Mouse (Mus musculus) gastrocnemius, postnatal 10 days (tissue): ENCODE data around the gene H2-Ke6. TPM values are rescaled to one million over a fixed set of nuclear protein-coding genes. Genes with fewer than 3 reads are reported as not detected.
"Not testable (repeated sequence)": the region's sequence is repeated elsewhere in the genome, so short reads cannot be mapped to it uniquely, and the experiment has no call there.

Experiments used
- DNase-seq: peaks from one replicate; pipeline ENCODE4 v3.0.0; 2021; ENCODE audit warnings: mixed read lengths
- total RNA-seq, 2 experiments: library from RNA; stranded (reverse); gene quantifications; 2 replicates each; pipeline ENCODE4 v1.2.3; 2021

Gene H2-Ke6
- total RNA-seq, 2 experiments from 2014 or later = 50.5 to 63.2 TPM

- no peak for DNase-seq
Measured at GRCm38 (mm10) chr17:34029890-34030595, 2.2 kb upstream of the H2-Ke6 start.

GRCm38 (mm10) chr17:34029150-34029889 lies 1.5 kb upstream of the H2-Ke6 start:
- no peak for DNase-seq

DNA sequence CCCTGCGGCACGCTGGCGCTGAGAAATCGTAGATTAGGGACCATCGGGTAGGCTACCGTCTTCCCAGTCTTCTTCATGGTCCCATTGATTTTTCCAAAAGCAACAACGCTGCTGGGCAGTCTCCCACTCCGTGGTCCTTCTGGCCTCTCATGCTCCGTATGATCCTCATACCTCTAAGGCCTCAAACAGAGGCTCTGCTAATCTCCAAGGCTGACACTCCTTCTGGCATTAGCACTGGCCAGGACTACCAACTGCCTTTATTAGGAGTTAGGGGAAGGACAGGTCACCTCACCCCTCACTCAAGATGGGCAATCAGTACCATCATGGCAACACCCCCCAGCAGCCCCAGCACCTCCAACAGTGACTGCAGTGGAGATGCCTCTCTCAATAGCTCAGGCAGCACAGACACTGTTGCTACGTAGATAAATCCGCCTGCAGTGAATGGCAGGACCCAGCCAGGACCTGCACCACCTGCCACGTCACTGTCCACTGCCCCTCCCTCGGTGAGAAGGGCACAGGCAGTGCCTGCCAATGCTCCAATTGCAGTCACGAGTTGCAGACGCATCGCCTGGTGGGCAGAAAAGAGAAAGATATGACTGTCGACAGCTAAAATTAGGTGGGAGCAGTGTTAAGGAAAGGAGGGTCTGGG lies 765 bp upstream of the H2-Ke6 start:
- DNase-seq = peak; percentile 8

DNA sequence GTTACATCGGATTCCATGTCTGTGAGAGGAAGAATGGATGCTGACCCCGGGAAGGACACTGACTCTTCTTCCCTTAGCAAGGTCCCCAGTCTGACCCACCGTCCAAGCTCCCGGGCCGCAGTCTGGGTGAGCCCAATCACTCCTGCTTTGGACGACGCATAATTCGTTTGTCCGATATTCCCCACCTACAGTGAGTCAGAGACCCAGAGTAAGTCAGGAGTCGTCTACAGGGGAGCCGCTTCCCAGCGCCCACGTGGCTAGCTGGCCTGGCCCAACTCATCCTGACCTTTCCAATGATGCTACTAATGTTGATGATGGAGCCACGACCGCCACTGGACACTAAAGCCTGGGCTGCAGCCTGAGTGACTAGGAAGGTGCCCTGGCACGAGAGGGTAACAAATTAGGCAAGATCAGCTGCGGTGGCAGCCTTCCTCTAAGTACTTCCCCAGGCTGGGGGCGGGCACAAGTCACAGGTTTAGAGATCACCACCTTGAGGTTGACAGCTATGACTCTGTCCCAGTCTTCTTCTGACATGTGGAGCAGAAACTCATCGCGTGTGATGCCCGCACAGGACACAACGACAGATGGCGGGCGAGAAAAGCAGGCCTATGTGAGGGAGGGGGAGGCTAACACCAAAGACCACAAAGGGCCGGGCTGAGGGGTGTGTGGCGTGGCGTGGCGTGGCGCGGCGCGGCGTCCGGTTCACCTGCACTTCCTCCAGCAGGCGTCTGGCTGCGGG lies 774 bp downstream of the H2-Ke6 start:
- DNase-seq = peak; percentile 18

DNA sequence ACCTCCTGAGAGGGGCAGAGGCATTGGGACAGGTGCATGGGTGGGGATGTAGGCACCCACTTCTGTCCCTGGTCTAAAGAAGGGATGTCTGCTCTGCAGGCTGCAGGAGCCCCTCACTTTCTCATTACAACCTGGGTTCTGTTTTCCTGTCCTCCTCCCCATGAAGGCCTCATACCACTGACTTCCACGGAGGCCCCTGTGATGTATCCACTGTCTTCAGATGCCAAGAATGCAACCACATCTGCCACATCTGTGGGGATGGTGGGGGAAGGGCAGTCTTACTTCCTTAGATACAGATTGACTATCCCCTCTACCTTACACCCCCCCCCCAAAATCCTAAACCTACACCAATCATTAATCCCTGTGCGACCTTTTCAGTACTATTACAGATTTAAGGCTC lies 1.6 kb downstream of the H2-Ke6 start:
- DNase-seq = no peak

- DNase-seq = peak; percentile 11
Measured at GRCm38 (mm10) chr17:34025756-34026151, 2.1 kb downstream of the H2-Ke6 start.

DNA sequence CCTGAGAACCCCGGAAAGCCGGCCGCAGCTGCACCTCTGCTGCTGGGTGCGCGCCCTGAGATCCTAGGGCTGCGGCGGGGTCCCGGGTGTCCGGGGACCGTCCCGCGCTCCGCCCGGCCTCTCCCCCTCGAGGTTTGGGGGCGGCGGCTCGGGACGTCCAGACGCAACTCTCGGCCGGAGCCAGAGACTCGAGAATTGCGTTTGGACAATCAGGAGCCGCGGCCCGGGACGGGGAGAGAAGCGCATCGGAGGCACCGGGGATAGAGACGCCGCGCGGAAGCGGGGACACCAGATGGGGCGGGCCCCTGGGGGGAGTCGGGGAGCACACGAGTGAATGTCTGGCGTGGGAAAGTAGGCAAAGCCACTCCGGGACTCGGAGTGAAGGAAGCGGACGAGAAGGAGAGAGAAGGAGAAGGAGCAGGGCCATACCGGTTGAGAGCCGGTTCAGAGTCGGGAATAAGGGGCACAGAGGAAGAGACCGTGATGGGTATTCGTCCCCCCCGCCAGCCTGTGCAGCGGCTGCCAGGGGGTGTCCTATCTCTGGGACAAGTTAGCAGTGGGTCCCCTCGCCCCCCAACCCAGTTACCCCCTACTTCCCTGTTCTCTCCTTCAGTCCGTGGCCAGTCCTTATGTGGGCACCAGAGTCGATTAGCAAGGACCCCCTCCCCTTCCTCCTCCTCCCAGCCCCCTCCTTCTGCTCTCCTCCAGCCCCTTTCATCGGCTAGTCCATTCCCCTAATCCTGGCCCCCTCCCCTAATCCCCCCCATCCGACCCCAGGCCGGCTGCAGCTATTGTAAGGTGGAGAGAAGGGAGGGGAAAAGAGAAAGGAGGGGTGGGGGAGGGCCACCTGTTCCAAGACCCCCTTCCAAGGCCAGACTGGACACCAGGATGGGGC lies 2.8 kb downstream of the H2-Ke6 start:
- peak; percentile 67 for DNase-seq

DNA sequence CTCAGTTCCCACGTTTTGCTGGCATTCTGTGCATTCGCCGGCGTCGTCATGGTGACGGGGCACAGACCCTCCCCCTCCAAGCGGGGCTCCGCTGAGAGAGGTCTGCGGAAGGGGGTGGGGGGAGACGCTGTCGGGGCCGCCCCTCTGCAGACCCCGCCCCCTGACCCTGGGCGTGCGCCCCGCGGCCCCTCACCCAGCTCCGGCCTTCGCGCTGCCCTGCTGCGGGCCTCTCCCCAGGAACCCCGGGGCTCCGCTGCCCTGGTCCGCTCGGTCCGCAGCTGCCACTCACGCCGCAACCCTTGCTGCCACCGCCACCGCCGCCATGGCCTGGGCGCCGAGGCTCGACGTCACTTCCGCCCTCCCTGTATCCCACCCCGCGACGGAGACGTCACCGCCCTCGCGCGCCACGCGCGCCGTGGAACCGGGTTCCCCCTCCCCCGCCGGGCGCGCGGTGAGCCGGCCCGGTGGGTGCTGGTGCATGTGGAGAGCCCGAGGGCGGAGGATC lies 3.5 kb downstream of the H2-Ke6 start, which contains the start of gene Ring1:
Ring1 (minus strand) TSS at position 364 of the 505 bp plus-strand sequence.
- DNase-seq = peak; percentile 87

- DNase-seq = no peak
Measured at GRCm38 (mm10) chr17:34023678-34024077, 4.2 kb downstream of the H2-Ke6 start.

GRCm38 (mm10) chr17:34022987-34023386 lies 4.9 kb downstream of the H2-Ke6 start:
- peak; percentile 8 for DNase-seq

DNA sequence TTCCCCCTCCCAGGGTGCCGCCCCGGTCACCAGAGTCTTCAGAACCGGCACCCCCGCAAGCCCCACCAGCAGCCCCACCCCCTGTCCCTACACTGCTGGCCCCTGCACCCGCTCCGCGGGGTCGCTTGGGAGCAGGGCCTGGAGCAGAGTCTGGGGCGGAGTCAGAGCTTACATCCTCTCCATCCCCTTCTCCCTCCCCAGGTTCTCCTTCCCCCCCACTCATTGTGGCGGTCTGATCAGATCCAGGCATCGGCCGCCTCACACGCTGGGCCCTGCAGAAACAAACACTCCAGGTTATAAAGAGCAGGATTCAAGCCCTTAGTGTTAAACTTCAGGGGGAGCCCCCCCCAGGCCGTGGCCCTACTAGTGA lies 5.5 kb downstream of the H2-Ke6 start:
- DNase-seq = no peak

DNA sequence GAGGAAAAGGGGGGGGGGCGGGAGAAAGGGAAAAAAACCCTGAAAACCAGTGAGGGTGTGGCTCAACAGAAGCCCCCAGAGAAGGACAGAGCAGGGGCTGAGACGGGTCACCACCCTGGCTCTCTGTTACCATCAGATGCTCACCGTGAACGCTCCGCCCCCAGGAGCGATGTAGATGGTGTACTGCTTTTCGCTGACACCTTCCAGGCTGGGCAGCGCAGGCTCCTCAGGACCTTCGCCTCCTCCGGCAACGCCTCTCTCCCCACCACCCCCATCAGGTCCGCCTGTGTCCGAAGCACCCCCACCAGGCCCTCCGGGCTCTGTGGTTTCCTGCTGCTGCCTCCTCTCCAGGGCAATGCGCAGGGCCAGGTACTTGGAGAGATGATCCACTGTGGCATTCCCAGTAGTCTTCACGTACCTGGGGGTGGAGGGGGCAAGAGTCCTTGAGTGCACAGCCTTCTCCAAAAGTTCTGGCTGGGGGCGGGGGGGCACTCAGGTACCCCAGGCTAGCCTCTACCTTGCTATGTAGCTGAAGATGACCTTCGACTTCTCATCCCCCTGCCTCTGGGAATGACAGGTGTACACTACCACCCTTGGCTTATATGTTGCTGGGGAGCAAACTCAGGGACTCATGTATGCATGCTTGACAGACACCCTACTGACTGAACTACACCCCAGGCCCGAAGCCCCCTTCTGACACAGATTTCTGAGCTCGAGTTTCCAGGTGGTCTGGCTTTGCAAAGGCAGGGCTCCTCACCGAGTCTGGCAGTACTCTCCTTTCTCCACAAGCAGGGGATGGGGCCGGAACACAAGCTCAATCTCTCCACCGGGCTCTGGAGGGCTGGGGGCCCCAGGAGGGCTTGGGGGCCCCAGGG lies 6.1 kb downstream of the H2-Ke6 start:
- peak; percentile 13 for DNase-seq

GRCm38 (mm10) chr17:34013436-34013835 lies 14.4 kb downstream of the H2-Ke6 start:
- no peak for DNase-seq

DNA sequence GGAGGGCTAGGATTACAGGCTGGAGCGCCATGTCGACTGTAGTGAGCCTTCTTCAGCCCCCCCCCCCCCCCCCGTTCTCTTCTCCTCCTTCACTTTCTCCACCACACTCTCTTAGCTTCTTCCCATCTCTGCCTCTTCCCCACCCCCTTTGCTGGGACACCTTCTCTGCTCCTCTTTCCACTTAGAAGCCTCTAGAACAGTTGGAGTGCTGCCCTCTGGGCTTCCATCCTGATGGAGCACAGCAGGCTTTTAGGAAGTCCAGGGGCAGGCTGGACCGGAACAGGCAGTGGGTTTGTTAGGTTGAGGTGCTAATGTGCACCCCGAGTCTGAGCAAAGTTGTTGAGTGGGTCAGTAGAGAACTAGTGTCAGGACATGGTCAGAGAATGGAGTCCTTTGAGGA lies 17.7 kb downstream of the H2-Ke6 start:
- no peak for DNase-seq

- no peak for DNase-seq
Measured at GRCm38 (mm10) chr17:34006570-34006969, 21.3 kb downstream of the H2-Ke6 start.

DNA sequence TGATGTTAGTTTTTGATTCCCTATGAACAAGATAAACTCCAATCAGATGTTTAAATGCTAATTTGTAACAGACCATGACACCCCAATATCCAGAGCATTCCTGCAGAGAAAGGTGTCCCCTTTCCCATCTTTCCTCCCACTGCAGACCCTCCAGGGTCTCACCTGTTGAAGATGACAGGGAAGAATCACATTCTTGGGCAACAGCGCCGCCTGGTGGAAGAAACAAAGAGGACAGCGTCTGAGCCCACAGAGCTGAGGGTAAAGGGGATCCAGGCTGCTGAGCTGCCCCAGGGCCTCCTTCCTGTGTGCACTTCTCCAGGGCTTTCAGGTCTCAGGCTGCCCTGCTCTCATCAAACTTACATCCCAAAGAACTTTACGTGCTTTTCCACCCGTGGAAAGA lies 24.4 kb downstream of the H2-Ke6 start:
- DNase-seq = no peak

DNA sequence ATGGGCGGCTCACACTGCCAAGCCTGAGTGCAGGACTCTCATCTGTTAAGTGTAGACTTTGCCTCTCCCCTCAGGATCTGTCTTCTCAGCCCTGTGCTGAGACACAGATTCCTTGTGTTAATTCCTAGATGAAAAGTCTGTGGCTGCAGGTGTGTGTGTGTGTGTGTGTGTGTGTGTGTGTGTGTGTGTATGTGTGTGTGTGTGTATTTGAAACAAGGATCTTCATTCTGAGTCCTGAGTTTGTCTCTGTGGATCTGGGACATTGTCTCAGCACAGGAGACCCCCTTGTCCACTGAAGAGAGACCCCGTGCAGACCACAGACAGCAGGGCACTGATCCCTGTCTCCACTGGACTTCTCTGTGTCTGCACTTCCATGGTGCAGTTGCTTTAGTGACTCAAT lies 27.1 kb downstream of the H2-Ke6 start:
- not testable (repeated sequence) for DNase-seq

DNA sequence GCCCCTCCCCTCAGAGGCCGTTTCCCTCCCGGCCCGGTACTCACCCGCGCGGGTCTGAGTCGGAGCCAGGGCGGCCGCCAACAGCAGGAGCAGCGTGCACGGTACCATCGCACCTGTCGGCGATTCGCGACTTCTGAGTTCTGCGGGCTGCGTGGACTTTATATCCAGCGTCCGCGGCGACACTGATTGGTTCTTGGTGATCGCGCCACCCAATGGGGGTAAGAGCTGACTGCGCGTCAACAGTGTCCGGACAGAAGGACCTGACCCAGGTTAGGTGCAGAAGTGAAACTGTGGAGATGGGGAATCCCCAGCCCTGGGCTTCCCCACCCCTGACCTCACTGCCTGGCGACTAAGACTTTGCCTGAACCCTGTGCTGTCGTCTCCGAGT lies 27.7 kb downstream of the H2-Ke6 start, which contains the start of gene H2-K1:
H2-K1 (minus strand) TSS at position 198 of the 388 bp plus-strand sequence.
- peak; percentile 80 for DNase-seq

DNA sequence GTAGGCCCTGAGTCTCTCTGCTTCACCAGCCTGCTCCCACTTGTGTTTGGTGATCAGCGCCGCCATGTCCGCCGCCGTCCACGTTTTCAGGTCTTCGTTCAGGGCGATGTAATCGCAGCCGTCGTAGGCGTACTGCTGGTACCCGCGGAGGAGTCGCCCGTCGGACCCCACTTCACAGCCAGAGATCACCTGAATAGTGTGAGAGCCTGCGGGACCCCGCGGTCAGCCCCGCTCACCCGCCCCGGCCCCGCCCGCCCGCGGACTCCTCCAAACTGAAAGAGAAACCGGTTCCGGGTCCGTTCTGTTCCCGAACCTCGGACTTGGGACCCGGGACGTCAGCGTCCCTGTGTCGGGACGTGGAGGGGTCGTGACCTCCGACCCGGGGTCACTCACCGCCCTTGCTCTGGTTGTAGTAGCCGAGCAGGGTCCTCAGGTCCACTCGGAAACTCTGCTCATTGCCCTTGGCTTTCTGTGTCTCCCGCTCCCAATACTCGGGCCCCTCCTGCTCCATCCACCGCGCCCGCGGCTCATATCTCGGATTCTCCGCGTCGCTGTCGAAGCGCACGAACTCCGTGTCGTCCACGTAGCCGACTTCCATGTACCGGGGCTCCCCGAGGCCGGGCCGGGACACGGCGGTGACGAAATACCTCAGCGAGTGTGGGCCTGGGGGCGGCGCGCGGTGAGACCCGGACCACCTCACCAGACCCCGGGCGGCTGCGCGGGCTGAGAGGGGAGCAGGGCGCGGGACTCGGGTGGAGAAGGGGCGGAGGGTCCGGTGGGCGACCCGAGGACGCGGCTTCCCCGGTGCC lies 28.3 kb downstream of the H2-Ke6 start:
- DNase-seq = peak; percentile 42
